Comparison of ENCODE assay signal across 21 mouse cellular contexts in the genomic region with DNA sequence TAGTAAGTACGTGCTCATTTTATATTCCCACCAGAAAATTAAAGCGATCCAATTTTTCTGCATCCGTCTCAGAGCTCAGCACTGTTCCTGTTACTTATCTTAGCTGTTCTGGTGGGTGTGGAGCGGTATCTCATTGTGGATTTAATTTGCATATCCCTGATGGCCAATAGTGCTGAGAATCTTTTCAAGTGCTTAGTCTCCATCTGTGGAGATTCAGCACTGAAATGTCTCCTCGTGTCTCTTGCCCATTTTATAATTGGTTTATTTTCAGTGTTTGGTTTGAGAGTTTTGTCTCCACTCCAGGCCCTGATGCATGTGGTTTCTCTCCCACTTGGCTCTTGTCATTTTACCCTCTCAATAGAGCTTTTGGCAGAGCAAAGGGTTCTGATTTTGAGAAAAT.
DNase-seq lines count a peak whose midpoint lies in the region; ATAC-seq lines count a peak whose summit lies in the region.
"Had no signal": no experiment of that assay in that cellular context is flagged by ENCODE, and none has a peak within 500 bp of the region (broad histone marks: within the 10 kb centered on the region; RNA-seq: fewer than 3 reads in every experiment).

No protein-coding gene starts in this region.

- H3K36me3 ChIP-seq in neural tube, embryonic 14.5 days (ENCODE audit: control insufficient read depth, insufficient read depth, low read length): no peaks in the 10 kb centered on the region
- no peaks in the 10 kb centered on the region for H3K36me3 ChIP-seq in neural tube, embryonic 15.5 days
- H3K36me3 ChIP-seq in liver, embryonic 11.5 days (ENCODE audit: control insufficient read depth, insufficient read depth, low read length): no peaks in the 10 kb centered on the region
- H3K36me3 ChIP-seq: embryonic facial prominence, embryonic 12.5 days; intestine, embryonic 15.5 days; limb, embryonic 13.5 days; liver, embryonic 15.5 days had no signal

- H3K9ac ChIP-seq in neural tube, embryonic 14.5 days (replicated peaks; ENCODE audit: low read depth, low read length): no peak overlapping the region
- H3K9ac ChIP-seq in neural tube, embryonic 15.5 days (replicated peaks): no peak overlapping the region
- no peak overlapping the region for H3K9ac ChIP-seq in liver, embryonic 11.5 days (ENCODE audit: low read depth, low read length)
- H3K9ac ChIP-seq: embryonic facial prominence, embryonic 12.5 days; intestine, embryonic 15.5 days; limb, embryonic 13.5 days; liver, embryonic 15.5 days had no signal

- no peaks in the 10 kb centered on the region for H3K27me3 ChIP-seq in neural tube, embryonic 14.5 days (ENCODE audit: control insufficient read depth, insufficient read depth, low read length)
- no peaks in the 10 kb centered on the region for H3K27me3 ChIP-seq in neural tube, embryonic 15.5 days (replicated peaks)
- no peaks in the 10 kb centered on the region for H3K27me3 ChIP-seq in liver, embryonic 11.5 days (replicated peaks; ENCODE audit: control insufficient read depth, insufficient read depth, low read length)
- H3K27me3 ChIP-seq: embryonic facial prominence, embryonic 12.5 days; intestine, embryonic 15.5 days; limb, embryonic 13.5 days; liver, embryonic 15.5 days; megakaryocyte, embryonic 14.5 days had no signal

- intact Hi-C loops in left cerebral cortex, postnatal 14 days (cut with DNase I): no loop called here

- H3K4me1 ChIP-seq in neural tube, embryonic 14.5 days (ENCODE audit: control insufficient read depth, insufficient read depth, low read length): no peaks in the 10 kb centered on the region
- H3K4me1 ChIP-seq in neural tube, embryonic 15.5 days: no peaks in the 10 kb centered on the region
- H3K4me1 ChIP-seq in liver, embryonic 11.5 days (replicated peaks; ENCODE audit: control insufficient read depth, insufficient read depth, low read length): no peaks in the 10 kb centered on the region
- H3K4me1 ChIP-seq: embryonic facial prominence, embryonic 12.5 days; intestine, embryonic 15.5 days; limb, embryonic 13.5 days; liver, embryonic 15.5 days; megakaryocyte, embryonic 14.5 days had no signal

- 48% methylated on average over 5 of the region's 5 CpGs for WGBS in neural tube, embryonic 14.5 days
- 44% methylated on average over 5 of the region's 5 CpGs for WGBS in neural tube, embryonic 15.5 days
- WGBS in liver, embryonic 11.5 days: 77% methylated on average over 5 of the region's 5 CpGs

- H3K4me3 ChIP-seq in neural tube, embryonic 14.5 days (ENCODE audit: low read depth, low read length): no peak overlapping the region
- no peak overlapping the region for H3K4me3 ChIP-seq in neural tube, embryonic 15.5 days (replicated peaks)
- H3K4me3 ChIP-seq in liver, embryonic 11.5 days (ENCODE audit: low read depth, low read length): no peak overlapping the region
- H3K4me3 ChIP-seq: embryonic facial prominence, embryonic 12.5 days; heart, adult 2 months; intestine, embryonic 15.5 days; limb, embryonic 13.5 days; liver, embryonic 15.5 days; megakaryocyte, embryonic 14.5 days; myocyte had no signal

- peak; percentile 34; the same call in 1 of the 2 replicates for ATAC-seq in neural tube, embryonic 14.5 days (ENCODE audit: low read depth)
- ATAC-seq in neural tube, embryonic 15.5 days (ENCODE audit: low FRiP score): no peak
- no peak for ATAC-seq in inflammation-experienced regulatory T-cells, adult 6 months
- no peak for ATAC-seq in liver, embryonic 11.5 days (replicated peaks; ENCODE audit: low FRiP score)
- ATAC-seq: intestine, embryonic 15.5 days had no signal

- no peaks in the 10 kb centered on the region for H3K9me3 ChIP-seq in neural tube, embryonic 14.5 days (ENCODE audit: control insufficient read depth, low read length)
- no peaks in the 10 kb centered on the region for H3K9me3 ChIP-seq in neural tube, embryonic 15.5 days (replicated peaks)
- no peaks in the 10 kb centered on the region for H3K9me3 ChIP-seq in liver, embryonic 11.5 days (ENCODE audit: control insufficient read depth, low read length)
- H3K9me3 ChIP-seq: embryonic facial prominence, embryonic 12.5 days; intestine, embryonic 15.5 days; limb, embryonic 13.5 days; liver, embryonic 15.5 days had no signal

- no peak overlapping the region for H3K4me2 ChIP-seq in neural tube, embryonic 14.5 days (ENCODE audit: low read depth, low read length)
- no peak overlapping the region for H3K4me2 ChIP-seq in neural tube, embryonic 15.5 days
- H3K4me2 ChIP-seq in liver, embryonic 11.5 days: no peak overlapping the region
- H3K4me2 ChIP-seq: embryonic facial prominence, embryonic 12.5 days; intestine, embryonic 15.5 days; limb, embryonic 13.5 days; liver, embryonic 15.5 days had no signal

- DNase-seq in frontal cortex, adult 2 months (ENCODE audit: extremely low spot score in 1 of 2, low spot score in 1 of 2): peak; percentile 64 to 77
- DNase-seq in frontal cortex, postnatal 25 days (ENCODE audit: low spot score in 2 of 2): no peak
- peak; percentile 28 to 69 for DNase-seq in frontal cortex, postnatal 36 days (ENCODE audit: low spot score in 2 of 2)
- DNase-seq in left cerebral cortex, postnatal 14 days (ENCODE audit: low spot score in 2 of 2): peak; percentile 45 to 85
- DNase-seq in liver, embryonic 11.5 days (ENCODE audit: low spot score): no peak
- DNase-seq: adrenal gland, postnatal 10 days; cerebellum, adult 8-10 months; gastrocnemius, postnatal 10 days; heart, adult 2 months; lung, postnatal 14 days; thymus, postnatal 25 days had no signal

- H3K27ac ChIP-seq in neural tube, embryonic 14.5 days (ENCODE audit: low read depth, low read length): no peak overlapping the region
- H3K27ac ChIP-seq in neural tube, embryonic 15.5 days (replicated peaks): no peak overlapping the region
- H3K27ac ChIP-seq in liver, embryonic 11.5 days (ENCODE audit: low read depth, low read length): no peak overlapping the region
- H3K27ac ChIP-seq: embryonic facial prominence, embryonic 12.5 days; heart, adult 2 months; intestine, embryonic 15.5 days; limb, embryonic 13.5 days; liver, embryonic 15.5 days; stomach, postnatal 0 days had no signal

Comparison
In these comparisons a context has a peak if more than half of its experiments do, and no peak if none do; other contexts are left out.
1. DNase-seq: peak in frontal cortex, adult 2 months (2 of 2), frontal cortex, postnatal 36 days (2 of 2) and left cerebral cortex, postnatal 14 days (2 of 2); none in frontal cortex, postnatal 25 days (0 of 2) and liver, embryonic 11.5 days (single experiment).